Mouse (Mus musculus) left cerebral cortex, postnatal 10 days (tissue): ENCODE results near the gene Tldc1. TPM values are rescaled to one million over a fixed set of nuclear protein-coding genes. Genes with fewer than 3 reads are reported as not detected.

Source experiments
- DNase-seq, 2 experiments: peaks; one replicate each; pipeline ENCODE4 v3.0.0; 2021 to 2022; ENCODE audit warnings: low spot score in 2 of 2, mixed read lengths in 1 of 2; ENCODE audit errors: extremely low spot score in 1 of 2
- intact Hi-C: fragments of 180-260 bp; cut with DNase I; formaldehyde crosslinking; loops from one replicate; pipeline ENCODE4 v1.15.1; 2025
- total RNA-seq, 2 experiments: library from RNA; stranded (reverse); gene quantifications; 2 replicates each; pipeline ENCODE4 v1.2.3; 2021

The Tldc1 gene
- total RNA-seq, 2 experiments from 2014 or later, result 14.2 to 15.9 TPM

DNA sequence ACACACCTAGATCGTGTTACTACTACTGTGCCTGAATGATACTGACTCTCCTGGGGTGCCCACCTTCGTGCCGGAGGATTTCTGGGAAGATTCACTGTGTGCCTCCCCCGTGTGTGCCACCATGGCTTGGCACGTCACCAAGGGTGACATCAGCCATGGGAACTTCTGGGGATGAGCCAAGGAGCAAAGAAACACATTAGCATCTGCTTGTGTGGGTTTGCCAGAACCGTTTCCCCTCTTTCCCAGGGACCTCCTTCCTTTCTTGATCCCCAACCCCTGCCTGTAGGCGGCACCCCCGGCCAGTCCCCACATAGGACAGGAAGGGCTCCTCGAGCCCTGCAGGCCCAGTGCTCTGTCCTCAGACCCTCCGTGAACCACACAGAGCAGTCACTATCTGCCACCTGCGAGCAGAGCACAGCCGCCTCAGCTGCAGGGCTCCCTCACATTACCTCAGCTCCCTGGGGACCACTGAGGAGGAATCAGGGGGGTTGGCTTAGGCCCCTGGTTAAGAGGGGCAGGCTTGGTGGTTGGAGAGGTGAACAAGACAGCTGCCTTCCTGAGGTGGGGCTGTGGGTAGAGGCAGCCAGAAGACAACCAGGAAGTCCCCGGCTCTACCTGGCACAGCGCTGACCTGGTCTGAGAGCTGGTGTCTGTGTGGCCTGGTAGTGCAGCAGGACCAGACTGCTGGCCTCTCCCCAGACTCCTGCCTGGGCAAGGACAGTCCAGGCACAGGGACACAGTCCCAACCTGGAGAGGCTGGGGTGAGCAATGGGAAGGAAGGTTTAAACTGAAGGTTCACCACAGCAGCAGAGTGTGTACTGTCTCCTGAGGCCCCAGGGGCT lies 28.4 kb upstream of the Tldc1 start:
- intact Hi-C loops, result no loop called here
- peak; percentile 64 to 78 for DNase-seq

DNA sequence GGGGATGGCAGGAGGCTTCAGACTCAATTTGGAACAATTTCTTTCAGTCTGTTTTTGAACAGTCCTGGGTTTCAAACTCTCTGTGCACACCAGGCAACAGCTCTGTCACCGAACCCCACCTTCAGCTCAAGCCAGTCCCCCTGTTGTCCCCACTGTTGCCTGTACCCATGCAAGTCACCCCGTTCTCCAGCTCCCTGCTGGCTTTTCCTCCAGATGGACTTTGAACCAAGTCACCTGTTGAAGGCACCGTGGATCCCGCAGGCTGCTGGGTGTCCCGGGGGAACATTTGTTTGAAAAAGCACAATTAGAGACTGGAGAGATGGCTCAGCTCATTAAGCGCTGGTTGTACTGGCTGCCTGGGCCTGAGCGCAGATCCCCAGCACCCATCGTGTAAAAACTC lies 27.1 kb upstream of the Tldc1 start:
- no peak for DNase-seq
- intact Hi-C loops, result no loop called here

DNA sequence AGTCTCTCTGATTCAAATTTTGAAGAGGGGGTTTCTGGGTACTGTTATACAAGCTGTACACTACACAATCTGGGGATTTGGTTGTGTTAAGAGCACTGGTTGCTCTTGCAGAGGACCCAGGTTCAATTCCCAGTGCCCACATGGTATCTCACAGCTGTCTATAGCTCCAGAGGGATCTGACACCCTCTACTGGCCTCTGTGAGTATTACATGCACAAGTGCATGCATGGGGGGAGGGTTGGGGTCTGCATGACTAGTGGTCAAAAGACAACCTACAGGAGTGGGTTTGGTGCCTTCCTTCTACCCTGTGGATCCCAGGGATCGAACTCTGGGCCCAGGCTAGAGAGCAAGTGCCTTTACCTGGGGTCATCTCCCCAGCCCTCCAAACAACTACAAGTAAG lies 24.4 kb upstream of the Tldc1 start:
- intact Hi-C loops, result no loop called here
- DNase-seq, result no peak

DNA sequence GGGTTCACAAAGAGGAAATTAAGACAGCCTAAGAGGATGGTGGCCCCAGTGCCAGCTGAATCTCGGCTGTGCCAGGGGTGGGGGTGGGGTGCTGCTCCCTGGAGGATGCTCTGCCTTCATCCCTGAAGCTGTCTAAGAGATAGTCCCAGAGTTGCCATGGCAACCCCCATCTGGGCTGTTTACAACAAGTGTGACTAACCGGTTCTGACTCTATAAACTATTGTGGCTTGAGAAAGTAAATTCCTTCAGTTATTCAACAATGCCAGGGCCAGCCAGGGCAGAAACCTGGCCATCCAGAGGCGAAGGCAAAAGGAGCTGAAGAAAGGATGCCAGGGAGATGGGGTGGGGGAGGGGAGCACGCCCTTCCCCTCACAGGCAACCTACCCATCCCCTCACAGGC lies 23.0 kb upstream of the Tldc1 start:
- peak in 1 of 2 experiments; percentile 75 for DNase-seq
- intact Hi-C loops, result no loop called here

DNA sequence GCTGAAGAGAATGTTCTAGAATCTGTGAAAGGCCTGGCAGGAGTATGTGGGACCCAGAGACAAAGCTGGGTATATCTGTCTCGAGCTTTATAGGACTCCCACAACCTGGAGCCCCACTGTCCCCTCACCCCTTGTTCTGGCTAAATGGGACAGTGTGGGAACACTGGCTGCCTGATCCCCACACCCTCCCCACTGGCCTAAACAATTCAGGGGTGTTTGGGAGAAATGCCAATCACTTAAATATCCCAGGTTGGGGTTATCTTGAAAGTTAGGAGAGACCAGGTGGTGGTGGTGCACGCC lies 20.7 kb upstream of the Tldc1 start:
- no peak for DNase-seq
- intact Hi-C loops, result loop anchor here (5.0 kb wide), 1 partner anchor 38 kb away; no protein-coding TSS in a partner anchor

DNA sequence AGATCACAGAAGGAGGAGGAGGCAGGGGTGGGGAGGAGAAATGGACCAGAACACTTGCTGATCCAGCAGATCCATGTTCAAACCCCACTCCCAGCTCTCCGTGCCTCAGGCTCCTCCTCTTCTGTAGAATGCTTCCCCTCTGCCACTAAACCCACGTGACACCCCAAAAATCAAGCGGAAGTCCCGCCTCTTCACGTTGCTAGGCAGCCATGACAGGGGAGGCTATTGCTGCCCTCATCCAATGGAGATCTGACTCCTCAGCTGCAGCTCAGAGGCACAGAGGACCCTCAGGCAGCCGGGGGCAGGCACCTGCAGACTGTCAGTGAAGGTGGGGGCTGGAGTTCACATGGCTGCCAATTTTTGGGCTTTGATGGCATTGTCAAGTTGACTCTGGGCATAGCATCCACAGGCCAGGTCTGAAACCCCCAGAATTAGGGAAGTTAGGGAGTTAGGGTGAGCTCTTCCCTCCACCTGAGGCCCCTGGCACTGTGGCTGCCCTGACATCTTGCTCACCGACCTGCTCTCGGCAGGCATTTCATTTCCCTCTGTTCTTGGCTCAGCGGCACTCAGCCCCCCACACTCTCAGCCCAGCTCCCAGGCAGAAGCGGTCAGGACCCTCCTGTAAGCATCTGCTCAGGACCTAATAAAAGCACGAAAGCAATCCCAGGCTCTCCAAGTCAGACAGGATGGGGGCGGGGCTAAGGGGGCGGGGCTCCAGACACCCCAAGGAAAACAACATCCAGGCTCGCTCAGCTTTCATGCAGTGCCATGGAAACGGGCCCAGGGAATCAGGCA lies 20.2 kb upstream of the Tldc1 start:
- intact Hi-C loops, result loop anchor here (5.0 kb wide), 1 partner anchor 39 kb away; no protein-coding TSS in a partner anchor

DNA sequence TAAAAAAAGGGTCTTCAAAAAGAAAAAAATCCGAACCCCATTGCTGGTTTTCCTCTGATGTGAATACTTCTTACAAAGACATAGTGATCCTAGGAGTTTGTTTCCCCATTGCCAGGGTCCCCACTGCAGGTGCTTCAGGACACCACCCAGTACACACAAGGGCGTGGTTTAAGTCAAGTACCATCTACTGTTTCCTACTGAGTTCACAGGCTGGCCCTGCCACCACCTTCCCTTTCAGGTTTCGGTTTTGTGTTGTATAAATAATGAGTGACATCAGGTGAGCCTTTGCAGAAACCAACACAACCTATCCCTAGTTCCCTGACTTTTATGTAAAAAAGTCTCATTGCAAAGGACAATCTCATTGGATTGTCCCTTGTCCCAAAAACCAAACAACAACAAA lies 17.4 kb upstream of the Tldc1 start:
- intact Hi-C loops, result loop anchor here (5.0 kb wide), 1 partner anchor 42 kb away; no protein-coding TSS in a partner anchor
- DNase-seq, result no peak

More for the DNA sequence above, 20.2 kb upstream of the Tldc1 start:
- DNase-seq, result peak; percentile 82 to 84

DNA sequence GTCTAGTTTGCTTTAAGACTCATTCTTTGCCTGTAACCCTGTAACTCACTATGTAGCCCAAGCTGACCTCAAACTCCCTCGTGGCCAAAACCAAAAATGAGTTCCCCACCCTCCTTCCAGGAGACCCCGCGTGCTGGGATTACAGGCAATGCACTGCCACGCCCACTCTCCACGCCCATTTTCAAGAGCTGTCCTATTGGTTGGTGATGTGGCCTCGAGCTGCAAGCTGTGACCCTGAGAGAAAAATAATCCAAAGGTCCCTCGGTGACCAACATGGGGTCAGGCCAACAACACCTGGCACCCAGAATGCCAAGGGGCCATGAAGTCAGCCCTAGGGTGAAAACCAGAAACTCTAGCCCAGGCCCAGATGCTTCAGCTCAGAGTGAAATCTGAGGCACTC lies 16.5 kb upstream of the Tldc1 start:
- DNase-seq, result no peak
- intact Hi-C loops, result loop anchor here (5.0 kb wide), 1 partner anchor 43 kb away; no protein-coding TSS in a partner anchor

DNA sequence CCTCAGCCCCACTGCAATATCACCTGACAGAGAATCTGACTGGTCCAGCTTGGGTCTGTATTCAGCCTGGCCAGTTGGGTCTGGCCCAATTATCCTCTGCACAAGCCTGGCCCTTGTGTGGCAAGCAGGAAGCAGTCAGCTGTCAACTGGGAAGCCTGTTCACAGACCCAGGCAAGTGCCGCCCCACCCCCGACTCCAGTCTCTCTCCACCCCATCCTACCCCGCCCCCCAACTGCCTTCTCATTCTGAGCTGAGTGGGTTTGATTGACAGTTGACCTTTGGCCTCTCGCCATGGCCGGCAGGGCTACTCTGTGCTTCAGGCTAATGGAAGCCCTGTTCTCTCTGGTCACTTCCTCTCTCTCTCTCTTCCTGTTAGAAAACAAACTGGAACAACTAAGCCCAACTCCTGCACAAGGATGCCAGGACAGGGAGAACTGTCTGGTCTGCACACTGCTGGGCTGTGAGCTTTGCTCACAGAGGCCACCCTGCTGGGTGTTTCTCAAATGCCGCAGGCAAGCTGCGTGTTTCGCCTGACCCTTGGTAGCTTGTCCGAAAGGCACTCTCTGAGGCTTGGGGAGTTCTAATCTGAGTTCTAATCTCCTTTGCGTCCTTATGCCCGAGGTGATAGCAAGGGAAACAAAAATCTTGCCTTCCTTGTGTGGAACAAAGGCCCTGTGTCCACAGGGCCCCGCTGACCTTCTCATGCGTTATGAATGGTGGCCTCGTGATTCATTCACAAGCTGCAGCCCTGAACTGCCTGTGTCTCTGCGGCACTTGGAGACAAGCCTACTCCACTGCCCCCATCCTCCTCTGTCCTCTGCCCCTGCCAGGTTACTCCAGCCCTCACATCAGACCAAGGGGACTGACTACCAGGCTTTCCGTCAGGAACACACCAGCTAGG lies 13.8 kb upstream of the Tldc1 start:
- DNase-seq, result peak in 1 of 2 experiments; percentile 79
- intact Hi-C loops, result no loop called here

DNA sequence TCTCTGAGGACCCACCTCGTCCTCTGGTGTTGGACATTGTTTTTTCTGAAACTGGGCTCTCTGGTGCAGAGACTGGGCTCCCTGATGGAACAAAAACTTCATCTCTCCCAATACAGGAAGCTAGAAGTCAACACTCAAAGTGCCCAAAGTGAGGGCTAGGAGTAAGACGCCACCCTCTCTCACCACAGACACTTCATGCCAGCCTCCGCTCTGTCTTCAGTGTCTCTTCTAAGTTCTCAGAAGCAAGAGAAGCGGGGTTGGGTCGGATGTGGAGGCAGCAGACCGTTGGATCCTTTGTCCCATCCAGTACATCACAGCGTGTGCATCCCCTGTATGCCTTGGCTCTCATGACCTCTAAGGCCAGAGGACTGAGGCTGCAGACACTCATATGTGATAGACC lies 11.4 kb upstream of the Tldc1 start:
- no peak for DNase-seq
- intact Hi-C loops, result loop anchor here (10.0 kb wide), 1 partner anchor 135 kb away; no protein-coding TSS in a partner anchor

DNA sequence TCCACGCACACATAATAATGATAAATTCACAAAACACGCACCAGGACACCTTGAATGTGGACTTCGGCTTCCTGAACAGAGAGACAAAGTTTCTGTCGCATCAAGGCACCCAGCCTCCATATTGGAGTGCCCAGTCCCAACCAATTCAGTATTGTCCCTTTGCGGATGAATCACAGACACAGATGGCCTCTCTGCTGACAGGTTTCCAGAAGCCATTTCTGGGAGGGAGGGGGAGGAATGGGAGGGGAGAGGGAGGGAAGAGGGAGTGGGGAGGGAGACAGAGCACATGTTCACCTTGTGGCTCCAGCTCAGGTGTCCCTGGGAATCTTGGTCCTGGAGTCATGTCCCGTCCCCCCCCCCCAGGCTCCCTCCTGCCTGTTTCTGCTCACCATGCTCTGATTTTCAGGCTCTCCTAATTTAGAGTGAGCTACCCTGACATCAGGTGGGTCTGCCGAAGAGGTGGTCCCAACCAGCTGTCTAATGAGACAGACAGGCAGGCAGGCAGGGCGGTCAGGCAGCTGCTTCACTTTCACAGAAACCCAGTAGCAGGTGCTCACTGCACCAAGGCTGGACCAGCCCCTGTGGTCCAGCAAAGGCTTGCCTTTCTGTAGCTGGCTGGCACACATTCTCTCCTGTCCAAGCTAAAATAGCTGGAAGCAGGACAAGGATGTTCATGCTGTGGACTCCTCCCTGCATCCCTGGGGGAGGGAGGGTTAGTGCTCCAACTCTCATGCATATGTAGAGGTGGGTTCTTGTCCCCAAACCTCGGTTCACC lies 10.6 kb upstream of the Tldc1 start:
- DNase-seq, result no peak
- intact Hi-C loops, result loop anchor here (10.0 kb wide), 1 partner anchor 136 kb away; no protein-coding TSS in a partner anchor

DNA sequence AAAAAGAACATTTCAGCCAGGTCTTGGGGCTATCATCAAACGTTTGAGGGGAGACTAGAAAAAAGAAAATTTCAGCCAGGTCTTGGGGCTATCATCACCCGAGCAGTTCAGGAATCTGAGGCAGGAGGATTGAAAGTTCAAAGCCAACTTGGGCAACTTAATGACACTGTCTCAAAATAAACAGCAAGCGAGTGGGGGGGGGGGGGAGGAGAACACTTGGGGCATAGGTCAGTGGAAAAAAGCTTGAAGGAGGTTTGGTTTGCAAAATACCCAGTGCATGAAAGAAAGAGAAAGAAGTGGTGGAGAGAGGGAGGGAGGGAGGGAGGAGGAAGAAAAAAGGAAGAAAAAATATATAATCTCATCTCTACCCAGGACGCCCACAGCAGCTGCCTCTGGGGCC lies 9.1 kb upstream of the Tldc1 start:
- intact Hi-C loops, result loop anchor here (10.0 kb wide), 1 partner anchor 137 kb away; no protein-coding TSS in a partner anchor
- DNase-seq, result no peak

DNA sequence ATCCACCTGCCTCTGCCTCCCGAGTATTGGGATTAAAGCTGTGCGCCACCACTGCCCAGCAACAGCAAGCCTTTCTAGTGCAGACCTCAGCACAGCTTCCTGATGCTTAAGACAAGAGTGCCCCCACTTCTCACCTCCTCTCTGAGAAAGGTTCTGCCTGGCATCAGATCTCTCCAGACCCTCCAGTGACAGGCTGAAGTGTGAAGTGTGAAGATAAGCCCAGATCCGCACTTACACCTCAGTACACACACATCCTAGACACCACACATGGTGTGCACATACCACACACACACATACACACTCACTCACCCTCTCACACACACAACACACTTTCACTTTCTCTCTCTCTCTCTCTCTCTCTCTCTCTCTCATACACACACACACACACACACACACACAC lies 8.7 kb upstream of the Tldc1 start:
- DNase-seq, result no peak
- intact Hi-C loops, result loop anchor here (10.0 kb wide), 1 partner anchor 138 kb away; no protein-coding TSS in a partner anchor

DNA sequence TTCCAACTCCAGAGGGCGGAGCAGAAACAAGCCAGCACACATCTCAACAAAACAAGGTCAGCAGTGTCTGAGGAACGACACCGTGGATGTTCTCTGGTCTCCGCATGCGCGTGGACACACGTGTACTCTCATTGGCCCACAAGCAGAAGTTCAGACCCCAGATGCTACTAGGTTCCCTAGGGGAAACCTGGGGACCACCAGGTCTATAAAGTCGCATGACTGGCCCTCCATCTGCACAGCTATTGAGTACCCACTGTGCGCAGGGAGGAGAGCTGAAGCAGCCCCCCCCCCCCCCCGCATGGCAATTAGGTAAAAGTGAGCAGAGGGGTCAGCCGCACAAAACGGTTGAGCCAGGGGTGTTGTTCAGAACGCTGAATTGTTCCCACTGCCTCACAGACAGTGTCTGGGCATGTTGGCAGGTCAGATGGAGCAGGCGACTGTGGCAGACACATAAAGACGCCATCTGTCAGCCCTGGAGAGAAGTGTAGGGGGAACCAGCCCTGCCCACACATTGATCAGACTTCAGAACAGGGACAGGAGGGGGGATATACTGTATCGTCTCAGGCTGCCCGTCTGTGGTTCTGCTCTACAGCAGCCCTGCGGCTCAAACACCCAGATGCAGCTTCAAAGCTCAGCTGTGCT lies 7.7 kb upstream of the Tldc1 start:
- no peak for DNase-seq
- intact Hi-C loops, result loop anchor here (10.0 kb wide), 1 partner anchor 139 kb away; no protein-coding TSS in a partner anchor

DNA sequence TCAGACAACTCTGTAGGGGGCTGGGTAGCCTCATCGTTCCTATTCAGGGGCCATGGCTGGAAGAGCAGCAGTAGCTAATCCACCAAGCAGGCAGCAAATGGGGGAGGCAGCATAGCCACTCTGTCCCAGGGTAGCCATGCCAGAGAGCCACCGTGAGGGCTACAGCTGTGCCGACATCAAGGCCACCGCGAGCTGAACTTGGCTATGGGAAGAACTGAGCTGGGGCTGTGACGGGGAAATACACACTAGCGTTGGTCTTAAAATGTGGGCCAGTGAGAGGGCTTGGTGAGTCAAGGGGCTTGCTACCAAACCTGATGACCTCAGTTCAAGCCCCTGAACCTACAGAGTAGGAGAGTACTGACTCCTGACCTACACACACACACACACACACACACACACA lies 6.5 kb upstream of the Tldc1 start:
- intact Hi-C loops, result loop anchor here (1.0 to 10.0 kb wide), 2 partner anchors 59 to 140 kb away; no protein-coding TSS in a partner anchor
- no peak for DNase-seq

DNA sequence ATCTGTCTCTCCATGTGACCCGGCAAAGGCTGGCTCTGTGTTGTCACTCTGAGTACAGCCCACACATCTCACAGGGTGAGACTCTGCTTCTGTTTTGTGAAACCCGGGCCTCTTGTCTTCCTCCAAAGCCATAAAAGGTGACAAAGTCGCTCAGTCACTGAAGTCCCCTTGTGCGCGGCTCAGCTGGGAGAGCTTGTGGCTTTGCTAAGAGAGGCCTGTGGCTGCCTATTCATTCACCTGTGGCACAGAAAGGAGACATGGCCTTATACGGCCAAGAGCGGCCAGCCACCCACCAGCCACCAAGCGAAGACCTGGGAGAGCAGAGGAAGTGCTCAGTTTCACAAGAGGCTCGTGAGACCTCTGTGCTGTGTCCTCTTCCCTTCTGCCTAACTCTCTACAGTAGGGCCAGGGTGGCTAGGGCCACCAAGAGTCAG lies 5.9 kb upstream of the Tldc1 start:
- intact Hi-C loops, result loop anchor here (1.0 to 10.0 kb wide), 2 partner anchors 59 to 141 kb away; no protein-coding TSS in a partner anchor
- DNase-seq, result no peak

DNA sequence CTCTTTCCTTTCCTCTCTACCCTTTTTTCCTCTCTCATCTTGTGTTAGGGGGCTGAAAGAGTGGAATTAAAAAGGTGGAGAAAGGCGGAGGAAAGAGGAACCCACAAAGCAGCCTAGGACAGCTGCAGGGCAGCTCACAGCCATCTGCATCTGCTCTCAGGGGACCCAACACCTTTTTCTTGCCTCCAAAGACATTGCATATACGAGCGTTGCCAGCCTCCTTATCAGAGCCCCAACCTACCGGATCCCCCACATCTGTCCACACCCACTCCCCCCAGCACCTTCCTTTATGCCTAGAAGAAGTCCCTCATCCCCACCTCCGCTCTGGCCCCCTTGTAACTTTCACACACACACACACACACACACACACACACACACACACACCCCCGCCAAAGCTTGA lies 5.4 kb upstream of the Tldc1 start:
- no peak for DNase-seq
- intact Hi-C loops, result loop anchor here (10.0 kb wide), 1 partner anchor 141 kb away; no protein-coding TSS in a partner anchor
